Mouse (Mus musculus) cortical plate, adult 2 months (tissue): ENCODE results near the gene Cacna2d3. TPM values are rescaled to one million over a fixed set of nuclear protein-coding genes. Genes with fewer than 3 reads are reported as not detected.

Experiments
- H3K27ac ChIP-seq: fragments of 200-500 bp; 2 replicates; pipeline ENCODE4 v1.5.1; 2012; ENCODE audit warnings: low read length, control low read depth, inconsistent platforms; ENCODE audit not compliant: insufficient read depth
- H3K4me1 ChIP-seq: fragments of 200-500 bp; 2 replicates; pipeline ENCODE4 v1.6.1; 2011; ENCODE audit warnings: low read length; ENCODE audit not compliant: control insufficient read depth, insufficient read depth
- H3K4me3 ChIP-seq: fragments of 200-500 bp; 2 replicates; pipeline ENCODE4 v1.5.1; 2011; ENCODE audit warnings: mild to moderate bottlenecking, low read length, control low read depth; ENCODE audit not compliant: insufficient read depth
- CTCF ChIP-seq: fragments of 200-500 bp; IDR thresholded peaks from 2 replicates; pipeline ENCODE4 v1.5.1; 2011; ENCODE audit warnings: mild to moderate bottlenecking, control low read depth, low read length; ENCODE audit not compliant: insufficient read depth; ENCODE audit errors: extremely low read depth
- POLR2A ChIP-seq: fragments of 200-500 bp; IDR thresholded peaks from 2 replicates; pipeline ENCODE4 v1.6.1; 2011; ENCODE audit warnings: mild to moderate bottlenecking, low read length, control low read depth; ENCODE audit not compliant: insufficient read depth; ENCODE audit errors: extremely low read depth
- polyA plus RNA-seq: library from polyadenylated mRNA; depleted of rRNA; stranded (reverse); fragments of >200 nt; gene quantifications from 2 replicates; pipeline ENCODE4 v1.2.3, GENCODE M21; 2012

Cacna2d3 gene
- polyA plus RNA-seq, 1 experiment = 75.4 TPM

- no peaks in the 10 kb centered on the region for H3K4me1 ChIP-seq
- no peak overlapping the region for H3K4me3 ChIP-seq
- H3K27ac ChIP-seq = no peak overlapping the region
- TF ChIP-seq CTCF = no peak
- TF ChIP-seq POLR2A = no peak
Observed at GRCm38 (mm10) chr14:29164653-29165030, 557.0 kb downstream of the Cacna2d3 start.

- Histone ChIP-seq H3K4me1 (no peaks in the 10 kb centered on the region), H3K4me3 (no peak overlapping the region), H3K27ac (no peak overlapping the region)
- no peak for TF ChIP-seq CTCF
- TF ChIP-seq POLR2A = no peak
Observed at GRCm38 (mm10) chr14:29163998-29164652, 557.5 kb downstream of the Cacna2d3 start.

GRCm38 (mm10) chr14:29159803-29160202 lies 561.9 kb downstream of the Cacna2d3 start:
- no peaks in the 10 kb centered on the region for H3K4me1 ChIP-seq
- TF ChIP-seq POLR2A = no peak
- TF ChIP-seq CTCF = no peak
- H3K27ac ChIP-seq = no peak overlapping the region
- H3K4me3 ChIP-seq = no peak overlapping the region

GRCm38 (mm10) chr14:29157096-29157495 lies 564.6 kb downstream of the Cacna2d3 start:
- Histone ChIP-seq H3K4me1 (no peaks in the 10 kb centered on the region), H3K4me3 (no peak overlapping the region), H3K27ac (no peak overlapping the region)
- no peak for TF ChIP-seq CTCF
- TF ChIP-seq POLR2A = no peak

GRCm38 (mm10) chr14:29144184-29144583 lies 577.5 kb downstream of the Cacna2d3 start:
- no peak for TF ChIP-seq POLR2A
- no peak for TF ChIP-seq CTCF
- Histone ChIP-seq H3K4me3 (no peak overlapping the region), H3K4me1 (no peaks in the 10 kb centered on the region), H3K27ac (no peak overlapping the region)

GRCm38 (mm10) chr14:29137614-29138013 lies 584.0 kb downstream of the Cacna2d3 start:
- TF ChIP-seq CTCF = no peak
- TF ChIP-seq POLR2A = no peak
- Histone ChIP-seq H3K27ac (no peak overlapping the region), H3K4me1 (peaks cover 2% of the 10 kb centered on the region), H3K4me3 (no peak overlapping the region)

- no peak overlapping the region for H3K4me3 ChIP-seq
- H3K27ac ChIP-seq = no peak overlapping the region
- peaks cover 2% of the 10 kb centered on the region for H3K4me1 ChIP-seq
- TF ChIP-seq POLR2A (no peak), CTCF (no peak)
Observed at GRCm38 (mm10) chr14:29137006-29137579, 584.6 kb downstream of the Cacna2d3 start.

GRCm38 (mm10) chr14:29134901-29135300 lies 586.8 kb downstream of the Cacna2d3 start:
- TF ChIP-seq CTCF = no peak
- Histone ChIP-seq H3K4me3 (no peak overlapping the region), H3K4me1 (peaks cover 2% of the 10 kb centered on the region), H3K27ac (no peak overlapping the region)

- Histone ChIP-seq H3K4me3 (no peak overlapping the region), H3K27ac (no peak overlapping the region), H3K4me1 (no peaks in the 10 kb centered on the region)
- TF ChIP-seq POLR2A (no peak), CTCF (no peak)
Observed at GRCm38 (mm10) chr14:29130511-29130910, 591.2 kb downstream of the Cacna2d3 start.

GRCm38 (mm10) chr14:29123886-29124285 lies 597.8 kb downstream of the Cacna2d3 start:
- H3K4me3 ChIP-seq = no peak overlapping the region
- no peaks in the 10 kb centered on the region for H3K4me1 ChIP-seq
- H3K27ac ChIP-seq = no peak overlapping the region
- peak; percentile 35; the same call in 1 of the 2 replicates for TF ChIP-seq CTCF
- no peak for TF ChIP-seq POLR2A

- no peak for TF ChIP-seq CTCF
- no peak for TF ChIP-seq POLR2A
- H3K27ac ChIP-seq = no peak overlapping the region
- H3K4me3 ChIP-seq = no peak overlapping the region
- no peaks in the 10 kb centered on the region for H3K4me1 ChIP-seq
Observed at GRCm38 (mm10) chr14:29122749-29123148, 598.9 kb downstream of the Cacna2d3 start.
